8 mouse cellular contexts compared by ENCODE assay signal in the genomic region with DNA sequence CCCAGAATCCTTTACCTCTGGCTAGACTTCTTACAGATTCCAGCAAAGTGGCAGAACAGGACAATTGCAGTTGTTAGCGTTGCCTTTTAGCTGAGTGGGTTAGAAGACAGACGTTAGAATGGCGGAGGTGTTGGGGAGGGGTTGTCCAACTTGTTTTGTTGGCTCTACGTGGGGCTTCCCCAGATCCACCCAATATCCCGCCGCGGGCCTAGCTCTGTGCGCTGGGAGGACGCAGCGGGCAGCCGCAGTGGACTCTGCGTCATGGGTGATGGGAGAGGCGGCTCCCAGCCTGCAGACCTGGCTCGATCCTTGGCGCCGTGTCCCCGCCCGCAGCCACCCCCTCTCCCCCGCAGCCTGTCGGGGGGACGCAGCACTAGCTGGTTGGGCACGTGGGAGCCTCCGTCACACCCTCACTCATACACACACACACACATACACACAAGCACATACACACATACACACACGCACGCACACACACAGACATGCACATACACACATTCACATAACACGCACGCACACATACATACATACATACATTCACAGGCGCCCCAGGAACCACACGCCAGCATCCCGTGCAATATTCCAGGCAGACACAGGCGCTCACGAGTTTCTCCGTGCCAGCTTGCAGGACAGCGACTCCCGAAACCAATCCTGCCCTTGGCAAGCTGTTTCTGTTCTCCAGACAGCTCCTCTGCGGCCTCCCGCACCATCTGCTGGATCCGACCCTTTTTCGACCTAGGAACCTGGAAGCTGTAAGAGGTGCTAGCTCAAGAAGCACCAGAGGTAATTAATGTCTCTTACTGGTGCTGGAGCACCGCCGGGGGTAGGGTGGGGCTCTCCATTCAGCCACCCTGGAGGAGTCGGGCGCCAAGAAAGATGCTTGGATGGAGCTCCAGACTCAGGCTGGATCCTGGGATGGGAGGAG. TPM values are rescaled to one million over a fixed set of nuclear protein-coding genes. Genes with fewer than 3 reads are reported as not detected.
DNase-seq lines count a peak whose midpoint lies in the region; ATAC-seq and TF ChIP-seq lines count a peak whose summit lies in the region.

A gene (plus strand): TSS at position 413 of the 925 bp plus-strand sequence.

- WGBS in embryonic facial prominence, embryonic 13.5 days, result under 1% methylated on average over 40 of the region's 43 CpGs
- WGBS in hindbrain, embryonic 14.5 days, result 0% methylated on average over 43 of the region's 43 CpGs
- 1% methylated on average over 42 of the region's 43 CpGs for whole genome bisulfite sequencing in small intestine, adult 2 months

- no peak for TF ChIP-seq POLR2A in small intestine, adult 2 months (IDR thresholded peaks at IDR 0.05; ENCODE audit: low read depth, low read length)

- peak within 1 kb of the TSS; percentile 65 for H3K9ac ChIP-seq in embryonic facial prominence, embryonic 13.5 days
- H3K9ac ChIP-seq in hindbrain, embryonic 14.5 days, result peak within 1 kb of the TSS; percentile 85

- H3K4me1 ChIP-seq in embryonic facial prominence, embryonic 13.5 days, result peaks cover 5% of the 10 kb centered on the region
- 0 out of 2 replicates have a peak, but pooled peaks cover 3% of the 10 kb centered on the region for H3K4me1 ChIP-seq in hindbrain, embryonic 14.5 days (replicated peaks; ENCODE audit: control insufficient read depth, insufficient read depth, low read length)
- peaks cover 5% of the 10 kb centered on the region; the same call in 1 of the 2 replicates for H3K4me1 ChIP-seq in small intestine, adult 2 months (ENCODE audit: control insufficient read depth, insufficient read depth, insufficient read length, low read length)

- H3K4me2 ChIP-seq in embryonic facial prominence, embryonic 13.5 days, result peak within 1 kb of the TSS; percentile 99
- peak within 1 kb of the TSS; percentile 84 for H3K4me2 ChIP-seq in hindbrain, embryonic 14.5 days (replicated peaks)

- peak; percentile 50 for DNase-seq in ES-CJ7 (ENCODE audit: low read depth, low spot score)
- DNase-seq in adrenal gland, postnatal 25 days, result peak; percentile 38
- peak; percentile 64 for DNase-seq in hindbrain, embryonic 14.5 days (ENCODE audit: low spot score)
- DNase-seq in left cerebral cortex, adult 18-20 months (ENCODE audit: low spot score in 2 of 2), result peak; percentile 46 to 67
- no peak for DNase-seq in natural killer cell, adult 2 months (ENCODE audit: low spot score in 2 of 2)

- ATAC-seq in embryonic facial prominence, embryonic 13.5 days (ENCODE audit: insufficient number of reproducible peaks, insufficient read depth, low FRiP score, low TSS enrichment, low read depth), result peak; percentile 73
- ATAC-seq in hindbrain, embryonic 14.5 days (ENCODE audit: low FRiP score), result peak; percentile 86
- peak; percentile 34 for ATAC-seq in megakaryocyte-erythroid progenitor cell, adult 5-6 weeks (replicated peaks; ENCODE audit: low FRiP score, low TSS enrichment, poor library complexity, severe bottlenecking)

- peak within 1 kb of the TSS; percentile 56 for H3K4me3 ChIP-seq in embryonic facial prominence, embryonic 13.5 days
- H3K4me3 ChIP-seq in hindbrain, embryonic 14.5 days (replicated peaks; ENCODE audit: low read length), result peak within 1 kb of the TSS; percentile 63
- peak within 1 kb of the TSS; percentile 55 for H3K4me3 ChIP-seq in small intestine, adult 2 months (ENCODE audit: low read depth, low read length)

- H3K27me3 ChIP-seq in embryonic facial prominence, embryonic 13.5 days, result peaks cover 14% of the 10 kb centered on the region; the same call in 1 of the 2 replicates
- H3K27me3 ChIP-seq in hindbrain, embryonic 14.5 days (ENCODE audit: control insufficient read depth, insufficient read depth, low read length), result no peaks in the 10 kb centered on the region
- peaks cover 8% of the 10 kb centered on the region; the same call in 1 of the 2 replicates for H3K27me3 ChIP-seq in small intestine, adult 2 months (ENCODE audit: control insufficient read depth, insufficient read depth, low read length)

- no peaks in the 10 kb centered on the region for H3K36me3 ChIP-seq in embryonic facial prominence, embryonic 13.5 days
- H3K36me3 ChIP-seq in hindbrain, embryonic 14.5 days (replicated peaks; ENCODE audit: control insufficient read depth, insufficient read depth), result no peaks in the 10 kb centered on the region
- H3K36me3 ChIP-seq in small intestine, adult 2 months (ENCODE audit: control insufficient read depth, insufficient read depth, low read length), result no peaks in the 10 kb centered on the region

- H3K27ac ChIP-seq in embryonic facial prominence, embryonic 13.5 days, result no peak within 1 kb of the TSS
- H3K27ac ChIP-seq in hindbrain, embryonic 14.5 days, result peak within 1 kb of the TSS; percentile 79
- H3K27ac ChIP-seq in small intestine, adult 2 months (ENCODE audit: insufficient read depth, low read depth, low read length), result no peak within 1 kb of the TSS

- H3K9me3 ChIP-seq in embryonic facial prominence, embryonic 13.5 days, result no peaks in the 10 kb centered on the region
- no peaks in the 10 kb centered on the region for H3K9me3 ChIP-seq in hindbrain, embryonic 14.5 days (ENCODE audit: control insufficient read depth, low read length)

- TF ChIP-seq CTCF in small intestine, adult 2 months (IDR thresholded peaks at IDR 0.05; ENCODE audit: extremely low read depth, insufficient read length, insufficient replicate concordance, low read depth, low read length), result no peak

RNA-seq across cellular contexts. Expression of the gene that starts here (rescaled TPM):
- total RNA-seq in adrenal gland, postnatal 25 days (2021), result 4.3 and 9.1 TPM in 2 replicates
- 3.7 and 5.9 TPM in 2 replicates for polyA plus RNA-seq in embryonic facial prominence, embryonic 13.5 days (2015; fragmentation: Nextera tagmentation; extraction: Ambion mirVana)
- polyA plus RNA-seq in hindbrain, embryonic 14.5 days (2014; fragmentation: Nextera tagmentation; extraction: Ambion mirVana), result 92.3 and 104 TPM in 2 replicates
- 10 to 100 TPM; 47.2 to 50.6 TPM for total RNA-seq in left cerebral cortex, adult 18-20 months (2021)
- 0.17 and 0.42 TPM in 2 replicates for total RNA-seq in megakaryocyte-erythroid progenitor cell, adult 5-6 weeks (2014; fragmentation: Nextera tagmentation)
- 1.6 and 2.5 TPM in 2 replicates for total RNA-seq in megakaryocyte-erythroid progenitor cell, adult 5-6 weeks (2017)
- polyA plus RNA-seq in small intestine, adult 2 months (2012; rRNA removed), result 0.09 and 0.18 TPM in 2 replicates

Comparison
In these comparisons a context has a peak if more than half of its experiments do, and no peak if none do; other contexts are left out.
1. RNA of the gene that starts here (polyA plus RNA-seq): 92.3 to 104 TPM in hindbrain, embryonic 14.5 days; 3.7 to 5.9 TPM in embryonic facial prominence, embryonic 13.5 days and 0.09 to 0.18 TPM in small intestine, adult 2 months; every median in the first group is over 10 times any median in the second.
2. DNase-seq: peak in ES-CJ7 (single experiment), adrenal gland, postnatal 25 days (single experiment), hindbrain, embryonic 14.5 days (single experiment) and left cerebral cortex, adult 18-20 months (2 of 2); none in natural killer cell, adult 2 months (0 of 2).
3. ATAC-seq: peak in every context shown above with its lines; median percentile 86 in hindbrain, embryonic 14.5 days; 73 in embryonic facial prominence, embryonic 13.5 days; 34 in megakaryocyte-erythroid progenitor cell, adult 5-6 weeks.
4. Peak in every context shown above with its lines, with median percentiles within 50 percentile points of each other: H3K4me3 ChIP-seq.